Mouse (Mus musculus) thymus, adult 2 months (tissue): ENCODE measurements around the gene Arrdc2.

Source experiments
- CTCF ChIP-seq: fragments of 200-500 bp; IDR thresholded peaks from 2 replicates; pipeline ENCODE4 v1.5.1; 2012; ENCODE audit warnings: mild to moderate bottlenecking, control low read depth, low read length, moderate library complexity, borderline replicate concordance; ENCODE audit not compliant: control insufficient read depth, poor library complexity, insufficient read depth; ENCODE audit errors: extremely low read depth
- POLR2A ChIP-seq: fragments of 200-500 bp; IDR thresholded peaks from 2 replicates; pipeline ENCODE4 v1.6.1; 2012; ENCODE audit warnings: mild to moderate bottlenecking, low read length, control low read depth, moderate library complexity; ENCODE audit not compliant: control insufficient read depth, poor library complexity, insufficient read depth; ENCODE audit errors: extremely low read depth

DNA sequence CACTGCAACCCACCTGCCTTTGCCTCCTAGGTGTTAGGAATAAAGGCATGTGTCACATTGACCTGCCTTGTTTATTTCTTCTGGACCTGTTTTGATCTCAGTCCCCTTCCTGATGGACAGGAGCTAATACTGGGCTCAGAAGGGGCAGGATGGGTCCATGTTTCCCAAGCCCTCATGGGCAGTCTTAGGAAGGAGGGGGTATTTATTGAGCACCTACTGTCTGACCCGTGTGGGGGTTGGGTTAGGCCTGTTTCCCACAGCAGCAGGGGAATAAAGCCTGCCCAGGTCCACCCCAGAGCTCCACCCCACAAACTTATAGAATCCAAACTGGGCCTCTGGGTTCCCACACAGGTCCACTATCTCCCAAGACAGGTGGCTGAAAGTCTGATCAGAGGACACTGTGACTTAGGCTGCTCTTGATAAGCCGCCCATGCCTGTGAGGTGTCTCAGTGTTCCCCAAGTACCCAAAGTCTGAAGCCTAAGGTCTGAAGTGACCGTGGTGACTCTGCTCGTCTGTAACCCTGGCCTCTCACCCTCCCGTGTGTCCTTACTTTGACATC is 3.8 kb upstream of the Arrdc2 start:
- TF ChIP-seq POLR2A, result no peak
- no peak for TF ChIP-seq CTCF
